Mouse (Mus musculus): Measurements from ENCODE around the gene Gnpnat1. TPM values are rescaled to one million over a fixed set of nuclear protein-coding genes. Genes with fewer than 3 reads are reported as not detected.
A peak's percentile ranks its signal among the peaks of the same experiment; 100 is the strongest.

Gene Gnpnat1
- polyA plus RNA-seq, 1 experiment: 3.6 TPM

- DNase-seq: peak; percentile 81
Measured at GRCm38 (mm10) chr14:45388345-45389181, 16.1 kb downstream of the Gnpnat1 start.

GRCm38 (mm10) chr14:45387480-45387879 is 17.2 kb downstream of the Gnpnat1 start:
- no peak for DNase-seq
- Histone ChIP-seq H3K4me1 (replicated peaks; ENCODE audit: control insufficient read depth, insufficient read depth, low read length) (0 out of 2 replicates have a peak, but pooled peaks cover 6% of the 10 kb centered on the region), H3K27ac (ENCODE audit: control insufficient read depth, insufficient read depth, low read length) (no peak overlapping the region; the same call in 1 of the 2 replicates), H3K36me3 (ENCODE audit: control insufficient read depth, insufficient read depth, low read length) (no peaks in the 10 kb centered on the region), H3K4me3 (ENCODE audit: control insufficient read depth, insufficient read depth, low read length) (no peak overlapping the region), H3K27me3 (ENCODE audit: control insufficient read depth, insufficient read depth, low read length) (no peaks in the 10 kb centered on the region)
- no peak for TF ChIP-seq POLR2A (IDR thresholded peaks at IDR 0.05; ENCODE audit: control insufficient read depth, extremely low read depth, insufficient read depth, low read length, poor library complexity)
- TF ChIP-seq CTCF (IDR thresholded peaks at IDR 0.05; ENCODE audit: borderline replicate concordance, control insufficient read depth, extremely low read depth, insufficient read depth, low read length, poor library complexity): no peak
- WGBS: 49% methylated on average over 2 of the region's 2 CpGs

More at GRCm38 (mm10) chr14:45388345-45389181, 16.1 kb downstream of the Gnpnat1 start:
- TF ChIP-seq POLR2A (IDR thresholded peaks at IDR 0.05; ENCODE audit: control insufficient read depth, extremely low read depth, insufficient read depth, low read length, poor library complexity) (no peak), CTCF (IDR thresholded peaks at IDR 0.05; ENCODE audit: borderline replicate concordance, control insufficient read depth, extremely low read depth, insufficient read depth, low read length, poor library complexity) (0 out of 2 replicates have a peak, but pooled peaks have one; percentile 9)
- H3K4me1 ChIP-seq (replicated peaks; ENCODE audit: control insufficient read depth, insufficient read depth, low read length): 0 out of 2 replicates have a peak, but pooled peaks cover 6% of the 10 kb centered on the region
- H3K27me3 ChIP-seq (ENCODE audit: control insufficient read depth, insufficient read depth, low read length): no peaks in the 10 kb centered on the region
- peak overlapping the region; percentile 50; the same call in 1 of the 2 replicates for H3K27ac ChIP-seq (ENCODE audit: control insufficient read depth, insufficient read depth, low read length)
- WGBS: under 1% methylated on average over 69 of the region's 71 CpGs
- peak overlapping the region; percentile 84 for H3K4me3 ChIP-seq (ENCODE audit: control insufficient read depth, insufficient read depth, low read length)
- H3K36me3 ChIP-seq (ENCODE audit: control insufficient read depth, insufficient read depth, low read length): no peaks in the 10 kb centered on the region

- 0 out of 2 replicates have a peak, but pooled peaks cover 6% of the 10 kb centered on the region for H3K4me1 ChIP-seq (replicated peaks; ENCODE audit: control insufficient read depth, insufficient read depth, low read length)
- no peak overlapping the region for H3K4me3 ChIP-seq (ENCODE audit: control insufficient read depth, insufficient read depth, low read length)
- no peak overlapping the region for H3K27ac ChIP-seq (ENCODE audit: control insufficient read depth, insufficient read depth, low read length)
- no peaks in the 10 kb centered on the region; the same call in 1 of the 2 replicates for H3K36me3 ChIP-seq (ENCODE audit: control insufficient read depth, insufficient read depth, low read length)
- 97% methylated on average over 2 of the region's 2 CpGs for WGBS
- no peak for DNase-seq
- TF ChIP-seq POLR2A (IDR thresholded peaks at IDR 0.05; ENCODE audit: control insufficient read depth, extremely low read depth, insufficient read depth, low read length, poor library complexity) (no peak), CTCF (IDR thresholded peaks at IDR 0.05; ENCODE audit: borderline replicate concordance, control insufficient read depth, extremely low read depth, insufficient read depth, low read length, poor library complexity) (no peak)
- no peaks in the 10 kb centered on the region for H3K27me3 ChIP-seq (ENCODE audit: control insufficient read depth, insufficient read depth, low read length)
Measured at GRCm38 (mm10) chr14:45385596-45385995, 19.1 kb downstream of the Gnpnat1 start.

- Histone ChIP-seq H3K27ac (ENCODE audit: control insufficient read depth, insufficient read depth, low read length) (no peak overlapping the region), H3K36me3 (ENCODE audit: control insufficient read depth, insufficient read depth, low read length) (peaks cover 3% of the 10 kb centered on the region; the same call in 1 of the 2 replicates), H3K4me1 (replicated peaks; ENCODE audit: control insufficient read depth, insufficient read depth, low read length) (no peaks in the 10 kb centered on the region), H3K4me3 (ENCODE audit: control insufficient read depth, insufficient read depth, low read length) (no peak overlapping the region), H3K27me3 (ENCODE audit: control insufficient read depth, insufficient read depth, low read length) (no peaks in the 10 kb centered on the region)
- TF ChIP-seq CTCF (IDR thresholded peaks at IDR 0.05; ENCODE audit: borderline replicate concordance, control insufficient read depth, extremely low read depth, insufficient read depth, low read length, poor library complexity) (no peak), POLR2A (IDR thresholded peaks at IDR 0.05; ENCODE audit: control insufficient read depth, extremely low read depth, insufficient read depth, low read length, poor library complexity) (no peak)
- 85% methylated on average over 4 of the region's 4 CpGs for WGBS
- no peak for DNase-seq
Measured at GRCm38 (mm10) chr14:45382912-45383311, 21.8 kb downstream of the Gnpnat1 start.

GRCm38 (mm10) chr14:45380756-45381155 is 24.0 kb downstream of the Gnpnat1 start:
- Histone ChIP-seq H3K27ac (ENCODE audit: control insufficient read depth, insufficient read depth, low read length) (no peak overlapping the region), H3K4me1 (replicated peaks; ENCODE audit: control insufficient read depth, insufficient read depth, low read length) (no peaks in the 10 kb centered on the region), H3K27me3 (ENCODE audit: control insufficient read depth, insufficient read depth, low read length) (no peaks in the 10 kb centered on the region), H3K36me3 (ENCODE audit: control insufficient read depth, insufficient read depth, low read length) (peaks cover 3% of the 10 kb centered on the region; the same call in 1 of the 2 replicates), H3K4me3 (ENCODE audit: control insufficient read depth, insufficient read depth, low read length) (no peak overlapping the region)
- TF ChIP-seq POLR2A (IDR thresholded peaks at IDR 0.05; ENCODE audit: control insufficient read depth, extremely low read depth, insufficient read depth, low read length, poor library complexity): no peak
- no peak for TF ChIP-seq CTCF (IDR thresholded peaks at IDR 0.05; ENCODE audit: borderline replicate concordance, control insufficient read depth, extremely low read depth, insufficient read depth, low read length, poor library complexity)
- no peak for DNase-seq
- WGBS: 94% methylated on average over 6 of the region's 6 CpGs

- Histone ChIP-seq H3K4me1 (replicated peaks; ENCODE audit: control insufficient read depth, insufficient read depth, low read length) (no peaks in the 10 kb centered on the region), H3K4me3 (ENCODE audit: control insufficient read depth, insufficient read depth, low read length) (no peak overlapping the region), H3K27ac (ENCODE audit: control insufficient read depth, insufficient read depth, low read length) (no peak overlapping the region), H3K27me3 (ENCODE audit: control insufficient read depth, insufficient read depth, low read length) (no peaks in the 10 kb centered on the region), H3K36me3 (ENCODE audit: control insufficient read depth, insufficient read depth, low read length) (peaks cover 3% of the 10 kb centered on the region; the same call in 1 of the 2 replicates)
- 96% methylated on average over 3 of the region's 3 CpGs for WGBS
- DNase-seq: no peak
- TF ChIP-seq CTCF (IDR thresholded peaks at IDR 0.05; ENCODE audit: borderline replicate concordance, control insufficient read depth, extremely low read depth, insufficient read depth, low read length, poor library complexity) (no peak), POLR2A (IDR thresholded peaks at IDR 0.05; ENCODE audit: control insufficient read depth, extremely low read depth, insufficient read depth, low read length, poor library complexity) (no peak)
Measured at GRCm38 (mm10) chr14:45378771-45379170, 25.9 kb downstream of the Gnpnat1 start.
